Mouse (Mus musculus): ENCODE results near the gene Cyp2c39. TPM values are rescaled to one million over a fixed set of nuclear protein-coding genes. Genes with fewer than 3 reads are reported as not detected.
"Not testable (repeated sequence)": the region's sequence is repeated elsewhere in the genome, so short reads cannot be mapped to it uniquely, and the experiment has no call there.

The Cyp2c39 gene
- total RNA-seq (2021): under 1 TPM in 1 of 2 experiments, not detected in 1; 0.21 TPM
- long read RNA-seq, experiment 1: 0 reads
- long read RNA-seq, experiment 2: 0 reads

DNA sequence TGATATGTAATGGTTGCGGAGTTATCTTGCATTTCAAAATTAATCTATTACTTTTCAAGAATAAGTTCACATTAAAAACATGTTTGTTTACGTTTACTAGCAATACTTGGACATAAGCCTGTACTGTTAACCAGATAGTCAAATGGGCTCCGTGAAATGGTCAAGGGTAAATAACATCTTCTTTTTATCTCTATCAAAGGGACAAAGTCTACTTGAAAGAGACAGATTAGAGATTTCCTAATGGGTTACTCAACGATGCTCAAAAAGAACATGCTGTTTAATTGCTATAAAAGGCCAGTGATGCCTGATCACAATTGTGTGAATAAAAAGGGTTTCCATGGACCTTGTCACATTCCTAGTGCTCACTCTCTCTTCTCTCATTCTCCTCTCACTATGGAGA is at the start of gene Cyp2c39:
Gene Cyp2c39, plus strand, starts transcription at position 329 of the 400 bp plus-strand sequence.
- no peak for DNase-seq

DNA sequence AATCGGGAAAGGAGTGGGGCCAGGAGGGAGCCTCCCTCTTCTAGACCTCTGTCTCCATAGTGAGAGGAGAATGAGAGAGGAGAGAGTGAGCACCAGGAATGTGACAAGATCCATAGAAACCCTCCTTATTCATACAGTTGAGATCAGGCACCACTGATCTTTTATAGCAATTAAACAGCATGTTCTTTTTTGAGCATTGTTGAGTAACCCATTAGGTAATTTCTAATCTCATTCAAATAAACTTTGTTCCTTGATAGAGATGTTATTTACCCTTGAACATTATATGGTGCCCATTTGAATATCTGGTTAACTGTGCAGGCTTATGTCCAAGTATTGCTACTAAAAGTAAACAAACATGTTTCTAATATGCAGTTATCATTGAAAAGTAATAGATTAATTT is 47.7 kb upstream of the Cyp2c39 start, which contains the start of gene Cyp2c38:
Gene Cyp2c38, minus strand, starts transcription at position 135 of the 400 bp plus-strand sequence.
- no peak for DNase-seq

DNA sequence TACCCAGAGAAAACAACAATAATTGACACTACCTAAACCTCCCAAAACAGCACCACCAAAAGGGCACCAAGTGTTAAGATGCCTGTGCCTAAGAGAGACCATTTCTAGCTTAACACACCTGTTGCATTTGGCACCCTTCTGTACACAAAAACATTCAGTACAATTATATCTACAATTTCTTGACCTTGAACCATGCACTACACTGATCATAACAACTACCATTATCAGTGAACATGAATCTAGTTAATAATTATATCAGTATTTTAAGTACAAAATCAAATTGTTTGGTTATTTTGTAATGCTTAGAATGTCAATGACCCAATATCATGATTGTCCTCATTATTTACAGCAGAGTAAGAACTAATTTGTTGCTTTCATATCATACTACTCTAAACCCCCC is 46.7 kb upstream of the Cyp2c39 start:
- DNase-seq: no peak

DNA sequence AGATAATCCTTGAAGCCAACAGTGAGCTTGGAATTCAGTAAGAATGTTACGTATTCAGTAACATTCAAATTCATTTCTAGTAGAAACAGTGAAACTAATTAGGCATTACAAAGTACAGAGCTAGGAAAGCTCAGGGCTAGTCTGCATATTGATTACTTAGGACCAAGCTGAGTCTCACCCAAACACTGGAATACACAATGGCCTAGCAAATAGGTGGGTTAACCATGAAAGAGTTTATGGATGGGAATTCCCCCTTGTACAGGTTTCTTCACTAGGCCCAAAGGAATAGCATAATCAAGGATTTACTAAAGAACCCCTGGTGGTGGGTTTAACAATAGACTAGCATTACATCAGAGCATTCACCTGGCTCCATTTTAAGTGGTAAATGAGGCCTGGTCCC is 26.7 kb upstream of the Cyp2c39 start:
- DNase-seq: not testable (repeated sequence)

DNA sequence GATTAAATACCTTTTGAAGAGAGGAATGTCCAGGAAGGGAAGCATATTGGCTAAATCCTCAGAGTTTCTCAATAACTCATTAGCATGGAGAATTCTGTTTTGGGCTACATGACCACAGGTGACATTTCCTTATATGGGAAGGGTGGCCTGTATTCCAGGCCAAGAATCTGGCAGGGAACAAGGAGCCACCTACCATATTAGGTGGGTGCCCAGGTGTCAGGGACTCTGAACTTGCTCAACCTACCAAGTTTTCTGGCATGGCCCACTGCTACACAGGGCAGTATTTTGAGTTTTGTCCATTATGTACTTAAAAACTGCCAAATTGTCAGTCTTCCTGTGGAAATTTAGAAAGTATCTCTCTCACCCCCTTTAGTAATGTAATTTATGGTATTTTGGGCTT is 4.3 kb upstream of the Cyp2c39 start:
- no peak for DNase-seq

DNA sequence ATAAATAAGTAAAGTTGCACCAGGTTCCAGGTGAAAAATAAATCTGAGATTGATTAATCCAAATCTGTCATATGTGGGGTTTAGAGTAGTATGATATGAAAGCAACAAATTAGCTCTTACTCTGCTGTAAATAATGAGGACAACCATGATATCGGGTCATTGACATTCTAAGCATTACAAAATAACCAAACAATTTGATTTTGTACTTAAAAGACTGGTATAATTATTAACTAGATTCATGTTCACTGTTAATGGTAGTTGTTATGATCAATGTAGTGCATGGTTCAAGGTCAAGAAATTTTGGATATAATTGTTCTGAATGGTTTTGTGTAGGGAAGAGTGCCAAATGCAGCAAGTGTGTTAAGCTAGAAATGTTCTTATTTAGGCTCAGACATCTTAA is 1.1 kb upstream of the Cyp2c39 start:
- DNase-seq: no peak

Other genes starting within 250 kb of the Cyp2c39 start
- 1 to 10 TPM; 2.2 to 2.5 TPM for gene Cyp2c29, start 241.5 kb upstream of the Cyp2c39 start, total RNA-seq (2021)
- not detected for gene Cyp2c38, start 47.8 kb upstream of the Cyp2c39 start, total RNA-seq (2021)
- gene Cyp2c67, start 138.2 kb downstream of the Cyp2c39 start, total RNA-seq (2021): 1 to 10 TPM; 1.1 to 2.6 TPM
- 10 to 100 TPM; 18.1 to 46.2 TPM for gene Cyp2c68, start 230.2 kb downstream of the Cyp2c39 start, total RNA-seq (2021)